Mouse (Mus musculus): ENCODE data around the gene Slmap.
"Not testable (repeated sequence)": the region's sequence is repeated elsewhere in the genome, so short reads cannot be mapped to it uniquely, and the experiment has no call there.

The Slmap gene

DNA sequence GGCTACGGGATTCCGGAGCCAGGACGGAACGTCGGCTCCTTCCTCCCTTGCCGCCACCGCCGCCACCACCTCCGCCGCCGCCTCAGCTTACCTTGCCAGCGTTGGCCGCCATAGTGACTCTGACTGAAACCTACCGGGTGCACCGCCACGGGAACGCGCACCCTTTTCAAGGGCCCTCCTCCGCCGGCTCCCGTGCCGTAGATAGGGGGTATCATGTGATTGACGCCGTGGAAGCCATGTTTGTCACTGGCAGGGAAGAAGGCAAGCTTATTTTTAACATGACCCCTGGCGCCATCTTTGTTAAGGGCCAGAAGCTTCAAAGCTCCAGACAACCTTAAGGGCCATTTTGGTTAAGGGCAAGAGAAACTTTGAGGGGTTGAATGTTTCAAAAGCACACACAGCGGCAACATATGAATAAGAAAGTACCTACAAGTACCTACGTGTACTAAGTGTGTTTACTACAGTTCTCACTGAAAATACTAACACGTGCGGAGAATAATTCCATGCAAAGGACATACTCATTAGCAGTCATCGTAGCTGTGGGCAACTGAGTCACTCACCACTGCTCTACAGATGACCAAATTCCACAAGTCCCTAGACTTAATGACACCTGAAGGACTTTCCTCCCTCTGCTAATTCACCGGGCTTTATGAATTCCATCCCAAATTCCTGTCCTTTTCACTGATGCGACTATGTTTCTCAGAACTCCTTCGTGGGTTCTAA lies at the start of gene Slmap:
TSS of gene Slmap (minus strand) at position 175 of the 723 bp plus-strand sequence.
- peak; percentile 96 for DNase-seq (ENCODE audit: low read depth, low spot score)

DNA sequence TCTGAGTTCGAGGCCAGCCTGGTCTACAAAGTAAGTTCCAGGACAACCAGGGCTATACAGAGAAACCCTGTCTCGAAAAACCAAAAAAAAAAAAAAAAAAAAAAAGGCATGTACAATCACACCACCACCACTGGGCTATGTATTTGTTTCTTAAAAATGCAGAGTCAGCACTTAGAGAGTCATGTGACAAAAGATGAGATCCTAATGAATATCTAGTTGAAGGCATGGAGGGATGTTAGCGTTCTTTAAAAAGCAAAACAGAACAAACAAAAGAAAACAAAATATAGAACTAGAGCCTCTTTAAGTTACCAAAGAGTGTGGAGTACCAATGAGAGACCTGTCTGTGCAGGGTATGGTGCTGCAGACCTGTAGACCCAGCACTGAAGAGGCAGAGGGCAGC lies 48.9 kb upstream of the Slmap start:
- DNase-seq (ENCODE audit: low read depth, low spot score), result no peak

DNA sequence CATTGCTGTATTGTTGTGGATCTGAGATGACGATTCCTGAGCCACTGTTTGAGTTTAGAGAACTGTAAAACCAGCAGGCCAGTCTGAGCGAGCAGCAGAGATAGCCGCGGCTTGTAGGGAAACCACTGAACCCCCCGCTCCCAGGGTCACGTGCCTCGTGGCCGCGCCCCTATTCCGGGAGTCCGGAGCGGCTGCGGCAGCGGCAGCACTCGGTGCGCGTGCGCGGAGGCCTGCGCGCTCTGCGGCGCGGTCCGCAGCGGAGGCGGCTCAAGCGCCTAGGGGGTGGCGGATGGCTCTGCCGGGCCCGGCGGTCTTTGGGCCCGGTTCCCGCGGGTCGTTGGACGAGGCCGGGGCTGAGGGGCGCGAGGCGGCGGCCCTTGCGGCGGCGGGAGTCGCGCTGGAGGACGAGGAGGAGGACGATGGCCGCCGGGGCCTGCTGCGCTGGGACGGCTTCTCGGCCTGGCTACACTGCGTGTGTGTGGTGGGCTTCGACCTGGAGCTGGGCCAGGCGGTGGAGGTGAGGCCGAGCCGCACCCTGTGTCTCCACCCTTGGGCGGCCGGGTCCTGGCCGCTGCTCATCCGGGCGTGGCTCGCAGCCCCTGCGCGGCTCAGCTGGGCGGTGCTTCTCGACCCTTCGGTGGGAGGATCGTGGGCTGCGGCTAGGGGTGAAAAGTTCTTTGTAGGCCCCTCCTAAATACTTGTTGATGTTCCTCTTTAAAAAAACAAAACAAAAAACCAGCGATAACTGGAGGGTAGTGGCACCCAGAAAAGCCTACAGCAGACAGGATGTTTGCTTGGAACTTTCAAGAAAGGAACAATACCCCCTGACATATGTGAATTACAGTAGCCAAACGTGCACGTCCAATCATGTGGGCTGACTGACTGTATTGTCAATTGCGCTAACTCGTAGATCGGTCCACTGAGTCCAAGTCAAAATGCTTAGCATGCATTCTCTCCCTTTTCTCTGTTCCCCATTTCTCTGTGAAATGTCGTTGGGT lies 44.9 kb upstream of the Slmap start:
- DNase-seq (ENCODE audit: low read depth, low spot score), result peak; percentile 72

DNA sequence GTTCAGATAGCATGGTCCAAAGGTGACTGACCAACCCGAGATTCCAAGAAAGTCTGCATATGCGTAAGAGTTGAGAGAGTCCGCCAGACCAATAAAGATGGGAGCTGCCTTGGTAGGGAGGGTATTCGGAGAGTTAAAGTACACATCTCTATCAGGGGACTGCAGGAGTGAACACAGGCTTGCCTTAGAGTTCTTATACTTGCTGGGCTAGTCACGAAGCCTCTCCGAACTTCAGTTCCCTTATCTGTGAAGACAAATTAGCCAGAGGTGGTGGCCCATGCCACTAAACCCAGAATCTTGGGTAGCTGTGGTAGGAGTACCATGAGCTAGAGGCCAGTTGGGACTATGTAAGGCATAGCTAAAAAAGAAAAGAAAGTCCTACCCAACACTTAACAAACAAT lies 44.1 kb upstream of the Slmap start:
- DNase-seq (ENCODE audit: low read depth, low spot score), result no peak

DNA sequence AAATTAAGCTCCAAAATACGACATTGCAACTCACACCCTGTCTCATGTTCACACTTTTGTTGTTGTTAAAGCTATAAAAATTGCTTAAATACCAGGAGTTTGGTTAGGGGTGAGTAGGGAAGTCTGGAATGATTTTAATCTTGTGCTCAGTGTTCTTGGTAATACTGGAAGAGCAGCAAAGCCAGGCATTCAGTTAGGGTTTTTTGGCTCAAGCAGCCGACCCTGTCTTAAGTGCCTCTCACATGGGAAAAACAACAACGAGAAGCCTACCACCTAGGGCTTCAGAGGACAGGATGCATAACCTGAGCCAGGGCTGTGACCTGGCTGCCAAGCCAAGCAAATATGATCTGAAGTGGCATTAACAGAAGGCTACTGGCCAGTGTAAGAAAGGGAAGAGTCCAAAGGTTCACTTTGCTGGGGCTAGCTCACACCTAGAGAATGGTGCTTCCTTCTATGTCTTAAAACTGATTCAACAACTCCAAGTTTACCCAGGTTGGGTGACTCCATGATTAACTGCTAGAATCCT lies 41.6 kb upstream of the Slmap start:
- DNase-seq (ENCODE audit: low read depth, low spot score), result no peak

DNA sequence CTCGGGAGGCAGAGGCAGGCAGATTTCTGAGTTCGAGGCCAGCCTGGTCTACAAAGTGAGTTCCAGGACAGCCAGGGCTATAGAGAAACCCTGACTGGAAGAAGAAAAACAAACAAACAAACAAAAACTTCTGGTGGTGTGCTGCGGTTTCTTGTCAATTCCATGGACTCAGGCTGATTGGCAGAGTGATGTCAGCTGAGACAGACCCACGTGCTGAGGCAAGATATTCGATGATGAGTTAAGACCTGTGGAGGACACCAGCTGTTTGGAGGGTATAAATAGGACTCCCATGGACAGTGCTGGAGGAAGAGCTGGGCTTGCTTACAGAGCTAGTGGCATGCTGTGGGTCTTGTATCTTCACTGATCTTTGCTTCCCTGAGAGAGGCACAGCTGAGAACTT lies 38.8 kb upstream of the Slmap start, which contains the start of gene Dennd6a:
TSS of gene Dennd6a (plus strand) at position 301 of the 400 bp plus-strand sequence.
- DNase-seq (ENCODE audit: low read depth, low spot score), result not testable (repeated sequence)

DNA sequence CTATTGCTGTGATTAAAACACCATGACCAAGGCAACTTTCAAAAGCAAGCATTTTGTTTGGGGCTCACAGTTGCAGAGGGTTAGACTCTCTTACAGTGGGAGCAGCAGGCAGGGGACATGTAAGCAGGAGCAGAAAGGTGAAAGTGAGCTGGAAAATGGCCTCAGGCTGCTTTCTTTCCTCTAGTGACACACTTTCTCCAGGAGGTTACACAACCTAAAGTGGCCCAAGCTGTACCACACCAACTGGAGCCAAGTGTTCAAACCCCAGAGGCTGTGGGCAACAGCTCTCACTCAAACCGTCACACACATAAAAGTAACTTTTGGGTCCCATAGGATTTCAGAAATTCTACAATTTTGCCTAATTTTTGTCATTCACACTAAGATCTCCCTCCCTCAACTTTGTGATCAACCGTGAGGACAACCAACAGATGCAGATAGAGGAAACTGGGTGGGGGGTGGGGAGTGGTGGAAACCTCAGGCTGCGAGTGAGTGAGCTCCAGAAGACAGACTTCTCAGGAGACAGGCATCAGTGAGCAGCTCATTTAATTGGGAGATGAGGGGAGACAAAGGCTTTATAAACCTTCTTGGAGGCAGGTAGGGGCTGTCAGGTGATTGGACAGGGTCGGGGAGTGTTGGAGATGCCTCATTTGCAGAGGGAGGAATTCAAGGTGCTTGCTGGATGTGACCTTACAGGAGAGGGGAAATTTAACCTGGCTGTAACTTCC lies 37.4 kb upstream of the Slmap start:
- no peak for DNase-seq (ENCODE audit: low read depth, low spot score)

DNA sequence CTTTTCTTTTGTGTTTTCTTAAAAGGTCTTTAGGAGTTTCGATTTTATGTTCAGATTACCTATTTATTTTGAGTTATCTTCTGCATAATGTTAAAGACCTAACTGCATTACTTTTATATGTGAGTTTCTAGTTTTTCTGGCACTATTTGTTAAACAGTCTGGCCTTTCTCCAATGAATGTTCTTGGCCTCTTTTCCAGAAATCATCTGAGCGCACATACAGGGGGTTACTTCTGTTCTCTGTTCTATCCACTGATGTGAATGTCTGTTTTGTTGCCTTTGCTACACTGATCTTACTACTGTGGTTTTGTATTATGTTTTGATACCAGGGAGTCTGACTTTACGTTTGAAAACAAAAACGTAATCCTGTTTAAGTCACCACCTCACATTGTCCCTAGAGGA lies 35.1 kb upstream of the Slmap start:
- DNase-seq (ENCODE audit: low read depth, low spot score), result no peak

DNA sequence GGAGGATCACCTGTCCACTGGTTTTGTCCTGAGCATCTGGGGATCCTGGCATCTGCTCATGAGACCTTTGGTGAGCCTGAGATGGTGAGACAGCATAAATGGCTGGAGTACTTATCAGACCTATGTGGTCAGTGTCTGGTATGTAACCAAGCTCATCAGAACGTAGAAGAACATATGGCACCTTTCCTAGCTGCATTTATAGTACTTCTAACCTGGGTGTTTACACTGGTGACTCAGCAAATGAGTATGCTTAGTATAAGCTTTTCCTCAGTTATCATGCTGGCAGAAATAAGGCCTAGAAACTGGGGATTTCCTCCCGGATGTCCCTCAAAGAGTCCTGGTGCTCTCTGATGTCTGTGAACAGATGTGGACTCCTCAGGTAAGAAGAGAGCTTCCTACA lies 27.5 kb upstream of the Slmap start:
- peak; percentile 20 for DNase-seq (ENCODE audit: low read depth, low spot score)

DNA sequence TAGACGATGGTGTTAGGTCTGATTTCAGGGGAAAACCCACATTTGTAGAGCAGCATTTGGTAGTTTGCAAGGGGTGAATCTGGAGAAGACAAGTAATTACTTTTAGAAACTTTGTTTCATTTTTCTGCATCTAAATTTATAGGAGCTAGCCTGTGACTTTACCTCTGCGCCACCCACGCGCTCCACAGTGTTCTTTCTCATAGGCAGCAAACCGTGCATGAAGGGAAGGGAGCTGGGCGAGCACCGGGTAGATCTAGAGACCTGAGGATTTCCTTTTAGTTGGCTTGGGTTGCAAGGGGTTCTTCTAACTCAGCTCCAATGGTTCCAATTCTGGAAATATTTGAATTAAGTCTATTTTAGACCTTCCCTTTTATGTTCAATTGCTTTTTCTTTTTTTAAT lies 23.8 kb upstream of the Slmap start:
- no peak for DNase-seq (ENCODE audit: low read depth, low spot score)

DNA sequence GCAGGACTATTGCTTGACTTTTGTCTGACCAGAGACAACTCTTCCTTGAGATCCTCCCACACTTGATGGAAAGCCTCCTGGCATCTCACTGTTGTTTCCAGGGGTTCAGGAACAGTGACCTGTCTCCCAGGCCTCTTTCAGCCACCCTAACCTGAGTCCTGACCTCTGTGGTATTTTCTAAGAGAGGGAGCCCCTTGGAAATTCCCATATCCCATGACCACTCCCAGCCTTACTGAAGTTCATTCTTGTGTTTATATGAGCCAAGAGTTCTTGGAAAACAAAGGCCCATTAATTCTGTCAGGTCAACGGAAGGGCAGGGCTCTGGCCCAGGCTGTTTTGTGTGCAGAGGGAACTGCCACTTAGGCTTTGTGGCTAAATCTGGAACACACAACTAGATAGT lies 22.9 kb upstream of the Slmap start:
- peak; percentile 14 for DNase-seq (ENCODE audit: low read depth, low spot score)

DNA sequence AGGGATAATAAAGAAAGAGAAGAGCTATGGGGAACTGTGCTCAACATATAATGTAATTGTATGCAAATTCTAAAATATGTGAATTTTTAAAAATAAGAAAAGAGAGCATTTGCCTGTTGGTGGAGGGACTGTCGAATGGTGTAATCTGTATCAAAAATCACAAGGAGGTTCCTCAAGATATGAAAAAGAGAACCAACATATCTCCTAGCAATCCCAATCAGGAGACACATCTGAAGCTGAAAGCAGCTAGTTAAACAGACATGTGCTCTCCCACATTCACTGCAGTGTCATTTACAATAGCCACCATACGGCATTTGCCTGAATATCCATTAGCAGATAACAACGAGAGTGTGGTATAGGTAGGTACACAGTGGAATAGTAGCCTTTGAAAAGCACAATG lies 18.1 kb upstream of the Slmap start:
- DNase-seq (ENCODE audit: low read depth, low spot score), result no peak

DNA sequence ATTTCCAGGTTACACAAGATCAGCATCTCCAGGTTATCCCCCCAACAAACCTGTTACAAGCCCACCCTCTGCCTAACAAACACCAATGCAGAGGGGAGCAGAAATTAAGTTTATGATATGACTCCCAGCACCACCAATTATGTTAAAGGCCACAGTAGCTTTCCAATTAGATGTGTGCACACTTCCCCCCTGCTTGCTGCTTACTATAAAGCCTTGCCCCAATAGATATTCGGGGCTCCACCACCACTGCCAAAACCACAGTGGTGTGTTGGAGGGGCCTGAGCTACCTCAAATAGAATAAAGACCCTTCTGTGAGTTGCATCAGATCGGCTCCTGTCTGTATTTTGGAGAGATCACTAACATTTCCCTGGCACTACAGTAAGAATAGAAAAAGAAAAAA lies 17.7 kb upstream of the Slmap start:
- DNase-seq (ENCODE audit: low read depth, low spot score), result no peak

DNA sequence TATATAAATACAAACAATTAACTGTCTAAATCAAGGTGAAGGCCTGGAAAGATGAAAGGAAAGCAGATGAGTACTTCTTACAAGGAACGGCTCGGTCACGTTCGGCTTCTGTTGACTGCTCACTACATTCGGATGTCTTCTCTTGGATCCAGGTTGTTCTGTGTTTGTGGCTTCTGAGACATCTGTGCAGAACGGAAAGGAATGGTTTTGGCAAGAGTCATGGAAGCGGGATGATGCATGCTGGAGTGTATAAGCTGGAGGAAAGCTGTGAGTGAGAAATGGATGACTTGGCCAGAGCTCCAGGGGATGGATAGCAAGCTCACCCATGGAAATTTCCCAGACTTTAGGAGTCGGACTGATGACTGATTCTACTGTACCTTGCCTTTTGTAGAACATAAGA lies 16.0 kb upstream of the Slmap start:
- peak; percentile 23 for DNase-seq (ENCODE audit: low read depth, low spot score)

DNA sequence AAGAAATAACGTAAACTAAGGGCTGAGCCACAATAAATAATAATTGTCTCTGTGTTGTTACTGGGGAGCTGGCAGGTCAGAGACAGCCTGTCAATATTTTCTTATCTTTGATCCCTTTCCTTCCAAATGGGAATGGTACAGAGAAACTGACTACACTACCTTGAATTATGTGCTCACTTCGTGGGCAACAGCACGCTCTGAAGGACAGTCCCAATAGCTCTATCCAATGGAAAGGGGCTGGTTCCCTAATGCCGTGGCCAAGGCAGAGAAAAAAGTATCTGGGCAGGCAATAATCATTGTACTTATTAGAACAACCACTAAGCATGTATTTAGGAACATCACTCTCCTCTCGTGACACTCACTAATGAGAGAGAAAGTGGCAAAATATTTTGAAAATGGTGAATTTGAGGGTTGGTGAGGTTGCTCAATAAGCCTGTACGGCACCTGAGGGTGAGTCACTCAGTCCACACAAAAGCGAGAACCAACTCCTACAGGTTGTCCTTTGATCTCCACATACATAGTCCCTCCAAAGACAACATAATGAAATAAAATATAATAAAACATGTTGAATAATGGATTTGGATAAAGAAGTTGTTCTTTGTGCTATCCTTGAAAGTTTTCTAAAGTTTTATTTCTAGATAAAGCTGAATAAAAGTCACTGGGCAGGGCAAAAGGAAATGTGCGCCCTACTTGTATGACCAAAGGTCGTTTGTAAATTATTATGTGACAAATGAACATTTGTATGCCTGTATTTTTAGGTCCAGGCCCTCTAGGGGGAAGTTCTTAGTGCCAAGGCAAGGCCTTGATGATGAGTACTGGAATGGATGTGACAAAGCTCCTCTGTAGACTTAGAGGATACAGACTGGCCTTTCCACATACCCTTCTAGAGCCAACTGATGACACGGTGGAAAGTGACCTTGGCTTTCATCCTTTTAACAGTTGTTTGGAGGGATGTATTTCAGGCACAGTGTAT lies 13.1 kb upstream of the Slmap start:
- DNase-seq (ENCODE audit: low read depth, low spot score), result no peak

DNA sequence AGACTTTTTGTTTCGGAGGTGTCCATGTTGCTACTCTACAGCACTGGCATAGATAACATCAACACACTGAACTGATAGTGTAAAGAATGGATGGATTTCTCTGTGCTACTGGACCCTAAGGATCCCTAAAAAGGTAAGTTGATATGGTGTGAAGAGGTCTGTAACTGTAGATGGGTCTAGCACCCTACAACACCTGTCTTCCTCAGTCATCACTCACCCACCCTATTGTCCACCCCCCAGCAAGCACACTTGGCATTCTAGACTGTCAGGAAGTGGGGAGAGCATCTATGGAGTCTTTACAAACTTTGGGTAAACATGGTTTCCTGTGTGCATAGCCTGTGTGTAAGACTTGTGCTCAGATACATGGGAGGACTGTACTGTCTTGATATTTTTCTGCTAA lies 7.4 kb upstream of the Slmap start:
- no peak for DNase-seq (ENCODE audit: low read depth, low spot score)

DNA sequence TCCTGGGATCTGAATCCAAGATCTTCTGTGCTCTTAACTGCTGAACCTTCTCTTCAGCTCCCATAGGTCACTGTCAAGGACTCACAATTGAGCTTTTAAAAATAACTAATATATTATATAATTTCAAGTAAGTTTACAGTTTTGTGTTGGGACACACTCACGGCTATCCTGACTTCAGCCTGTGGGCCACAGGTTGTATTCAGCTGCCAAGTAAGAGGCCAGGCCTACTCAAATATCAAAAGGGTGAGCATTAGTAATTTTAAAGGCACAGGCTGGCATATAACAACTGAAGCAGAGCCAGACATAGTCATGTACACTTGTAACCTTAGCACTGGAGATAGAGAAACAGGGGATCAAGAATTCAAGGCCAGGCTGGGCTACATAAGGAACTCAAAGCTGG lies 5.8 kb upstream of the Slmap start:
- peak; percentile 31 for DNase-seq (ENCODE audit: low read depth, low spot score)

DNA sequence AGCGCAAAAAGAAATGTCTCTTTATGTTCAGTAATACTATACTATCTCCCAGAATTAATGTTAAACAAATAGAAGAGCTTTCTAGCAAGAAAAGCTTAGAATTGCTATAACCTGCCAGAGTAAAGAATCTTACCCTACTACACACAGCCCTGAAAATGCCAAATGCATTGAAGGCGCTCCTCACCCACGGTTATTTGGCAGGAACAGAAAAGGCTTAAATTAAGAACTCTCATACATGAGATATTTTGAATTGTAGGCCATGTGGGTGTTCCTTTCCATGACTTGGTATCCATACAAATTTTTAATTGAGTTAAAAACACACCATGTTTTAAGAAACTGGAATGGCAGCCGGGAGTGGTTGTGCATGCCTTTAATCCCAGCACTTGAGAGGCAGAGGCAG lies 4.5 kb upstream of the Slmap start:
- no peak for DNase-seq (ENCODE audit: low read depth, low spot score)

DNA sequence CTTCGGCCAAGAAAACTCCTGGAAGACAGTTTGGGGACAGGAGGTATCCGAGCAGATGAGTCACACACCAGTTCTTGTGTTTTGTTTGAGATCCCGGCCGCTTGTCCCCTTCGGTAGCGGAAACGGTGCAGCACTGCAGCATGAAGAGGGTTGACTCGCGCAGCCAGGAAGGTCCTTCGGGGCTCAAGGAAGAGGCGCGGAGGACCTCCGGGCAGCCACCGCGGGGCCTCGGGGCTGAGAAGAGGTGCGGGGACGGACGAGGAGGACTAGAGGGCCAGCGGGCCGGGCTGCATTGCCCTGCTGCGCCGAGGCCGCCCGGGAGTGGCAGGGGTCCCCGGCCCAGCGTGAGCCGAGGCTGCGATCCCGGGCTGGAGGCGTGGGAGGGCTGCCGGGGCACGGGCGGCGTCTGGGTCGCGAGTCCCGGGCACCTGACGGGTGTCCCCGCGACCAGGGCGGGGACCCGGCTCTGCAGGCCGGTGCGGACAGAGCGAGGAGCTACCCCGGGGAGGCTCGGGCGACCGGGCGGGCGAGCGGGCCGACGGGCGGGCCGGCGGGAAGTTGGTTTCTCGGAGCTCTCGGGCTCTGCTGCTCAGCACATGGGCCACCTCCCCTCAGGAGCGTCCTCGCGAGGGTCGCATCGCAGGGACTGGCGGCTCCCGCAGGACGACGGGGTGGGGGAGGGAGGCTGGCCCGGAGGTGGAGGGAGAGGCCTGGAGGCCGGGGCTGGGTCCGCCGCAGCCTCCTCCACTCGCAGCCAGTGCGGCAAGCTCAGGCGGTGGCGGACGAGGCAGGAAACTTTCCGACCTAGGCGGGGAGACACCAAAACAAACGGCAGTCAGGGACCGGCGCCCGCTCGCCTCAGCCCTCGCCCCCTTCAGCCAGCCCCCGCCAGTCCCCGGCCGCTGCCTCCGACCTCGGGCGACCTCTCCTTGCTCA lies 642 bp downstream of the Slmap start:
- DNase-seq (ENCODE audit: low read depth, low spot score), result peak; percentile 52
